Mouse (Mus musculus) left cerebral cortex, adult 2 months (tissue): Measurements from ENCODE around the gene Smarcd3. TPM values are rescaled to one million over a fixed set of nuclear protein-coding genes. Genes with fewer than 3 reads are reported as not detected.

Experiments
- DNase-seq, 2 experiments: peaks; one replicate each; pipeline ENCODE4 v3.0.0; 2021 to 2022; ENCODE audit warnings: low spot score in 2 of 2, mixed read lengths in 1 of 2; ENCODE audit errors: extremely low spot score in 1 of 2
- H3K27ac ChIP-seq: fragments of 200-600 bp; 2 replicates; pipeline ENCODE4 v1.8.1; 2022
- H3K4me3 ChIP-seq: fragments of 200-600 bp; 2 replicates; pipeline ENCODE4 v1.8.1; 2022
- CTCF ChIP-seq: fragments of 200-600 bp; IDR thresholded peaks from 2 replicates; pipeline ENCODE4 v1.8.1; 2022; ENCODE audit warnings: antibody characterized with exemption, mild to moderate bottlenecking, moderate library complexity
- intact Hi-C: fragments of 180-260 bp; cut with DNase I; formaldehyde crosslinking; loops from one replicate; pipeline ENCODE4 v1.15.1; 2025
- long read RNA-seq, 2 experiments: library from polyadenylated mRNA; stranded (forward); transcript quantifications; one replicate each; pipeline ENCODE4 v2.0.0; 2021; ENCODE audit warnings: borderline mapping rate in 2 of 2
- total RNA-seq, 2 experiments: library from RNA; stranded (reverse); gene quantifications; 2 replicates each; pipeline ENCODE4 v1.2.3; 2021

Smarcd3 gene
- 10 to 100 TPM; 90.4 to 97.4 TPM for total RNA-seq
- long read RNA-seq, experiment 1, transcript Smarcd3-201 (13 exons, 1,735 nt): minor isoform, 6 of 117 reads
- long read RNA-seq, experiment 1, transcript Smarcd3-208 (14 exons, 1,712 nt): major isoform, 77 of 117 reads
- long read RNA-seq, experiment 1, partial matches to known transcripts: 17 of 117 reads
- long read RNA-seq, experiment 1, other reads (novel, unspliced or antisense): 17 of 117 reads
- long read RNA-seq, experiment 2, transcript Smarcd3-208 (14 exons, 1,712 nt): major isoform, 40 of 72 reads
- long read RNA-seq, experiment 2, partial matches to known transcripts: 17 of 72 reads
- long read RNA-seq, experiment 2, other reads (novel, unspliced or antisense): 11 of 72 reads

- Histone ChIP-seq H3K27ac (peak within 1 kb of the TSS; percentile 76), H3K4me3 (peak within 1 kb of the TSS; percentile 69)
- TF ChIP-seq CTCF: no peak
- peak; percentile 79 to 81 for DNase-seq
- intact Hi-C loops: no loop called here
Measured at GRCm38 (mm10) chr5:24623986-24624821, at the start of gene Smarcd3. Gene Smarcd3, minus strand, starts transcription at chr5:24624411.

GRCm38 (mm10) chr5:24661457-24661856 is 37.2 kb upstream of the Smarcd3 start:
- TF ChIP-seq CTCF: no peak
- intact Hi-C loops: no loop called here

GRCm38 (mm10) chr5:24659708-24660423 is 35.7 kb upstream of the Smarcd3 start:
- no peak overlapping the region for H3K27ac ChIP-seq
- intact Hi-C loops: loop anchor here (10.0 kb wide), 1 partner anchor 175 kb away; no protein-coding TSS in a partner anchor
- H3K4me3 ChIP-seq: no peak overlapping the region
- TF ChIP-seq CTCF: no peak
- no peak for DNase-seq

More at GRCm38 (mm10) chr5:24661457-24661856, 37.2 kb upstream of the Smarcd3 start:
- H3K27ac ChIP-seq: no peak overlapping the region
- no peak overlapping the region for H3K4me3 ChIP-seq
- no peak for DNase-seq

DNA sequence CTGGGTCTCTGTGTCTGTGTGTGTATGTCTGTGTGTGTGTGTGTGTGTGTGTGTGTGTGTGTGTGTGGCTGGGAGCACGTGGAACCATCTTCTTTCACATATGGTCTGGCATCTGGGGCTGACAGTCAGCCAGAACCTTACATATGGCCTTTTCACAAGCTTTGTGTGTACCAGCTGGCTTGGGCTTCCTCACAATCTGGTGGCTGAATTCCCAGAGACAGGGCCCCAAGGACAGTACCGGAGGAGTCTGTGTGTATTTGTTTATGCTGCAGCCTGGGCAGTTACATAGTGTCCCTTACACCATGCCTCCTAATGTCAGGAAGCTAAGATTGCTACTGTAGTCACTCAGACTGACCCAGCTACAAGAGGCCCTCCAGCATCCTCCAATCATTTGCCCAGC is 32.9 kb upstream of the Smarcd3 start:
- Histone ChIP-seq H3K4me3 (no peak overlapping the region), H3K27ac (no peak overlapping the region)
- no peak for DNase-seq
- TF ChIP-seq CTCF: no peak
- intact Hi-C loops: loop anchor here (10.0 kb wide), 1 partner anchor 172 kb away; no protein-coding TSS in a partner anchor

DNA sequence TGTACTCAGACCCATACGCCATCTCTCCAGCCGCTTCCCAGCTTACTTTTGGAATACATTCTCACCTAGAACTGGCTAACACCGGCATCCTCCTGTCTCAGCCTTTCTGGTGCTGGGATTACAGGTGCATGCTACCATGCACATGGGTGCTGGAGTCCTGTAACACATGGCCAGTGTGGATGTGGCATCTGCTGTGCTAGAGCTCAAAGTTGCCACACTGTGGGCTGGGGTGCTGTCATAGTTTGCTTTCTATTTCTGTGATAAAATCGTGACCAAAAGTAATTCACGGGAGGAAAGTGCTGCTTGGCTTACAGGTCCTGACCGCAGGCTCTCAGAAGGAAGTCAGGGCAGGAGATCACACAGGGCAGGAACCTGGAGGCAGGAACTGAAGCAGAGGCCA is 30.3 kb upstream of the Smarcd3 start:
- intact Hi-C loops: loop anchor here (5.0 to 10.0 kb wide), 2 partner anchors 122 to 170 kb away; no protein-coding TSS in a partner anchor
- no peak overlapping the region for H3K4me3 ChIP-seq
- no peak overlapping the region for H3K27ac ChIP-seq
- TF ChIP-seq CTCF: no peak
- DNase-seq: no peak

DNA sequence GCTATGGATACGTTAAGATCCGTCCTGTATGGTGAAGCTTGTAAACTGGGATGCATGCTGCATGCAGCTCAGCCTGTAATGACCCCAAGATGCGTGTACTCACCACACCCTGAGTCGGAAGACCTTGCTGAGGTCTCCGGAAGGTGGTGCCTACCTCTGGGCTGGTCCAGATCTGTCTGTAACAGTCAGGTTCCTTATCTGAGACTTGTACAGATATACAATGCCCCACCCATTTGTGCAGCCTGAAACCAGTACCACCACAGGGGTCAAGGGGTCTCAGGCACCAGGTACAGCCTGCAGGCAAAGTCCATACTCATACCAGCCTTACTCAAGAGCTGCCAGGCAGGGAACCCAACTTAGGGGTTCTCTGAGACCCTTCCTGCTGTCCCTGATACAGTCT is 28.6 kb upstream of the Smarcd3 start:
- intact Hi-C loops: loop anchor here (2.0 to 10.0 kb wide), 4 partner anchors 48 to 168 kb away; no protein-coding TSS in a partner anchor
- no peak for DNase-seq
- H3K27ac ChIP-seq: no peak overlapping the region

DNA sequence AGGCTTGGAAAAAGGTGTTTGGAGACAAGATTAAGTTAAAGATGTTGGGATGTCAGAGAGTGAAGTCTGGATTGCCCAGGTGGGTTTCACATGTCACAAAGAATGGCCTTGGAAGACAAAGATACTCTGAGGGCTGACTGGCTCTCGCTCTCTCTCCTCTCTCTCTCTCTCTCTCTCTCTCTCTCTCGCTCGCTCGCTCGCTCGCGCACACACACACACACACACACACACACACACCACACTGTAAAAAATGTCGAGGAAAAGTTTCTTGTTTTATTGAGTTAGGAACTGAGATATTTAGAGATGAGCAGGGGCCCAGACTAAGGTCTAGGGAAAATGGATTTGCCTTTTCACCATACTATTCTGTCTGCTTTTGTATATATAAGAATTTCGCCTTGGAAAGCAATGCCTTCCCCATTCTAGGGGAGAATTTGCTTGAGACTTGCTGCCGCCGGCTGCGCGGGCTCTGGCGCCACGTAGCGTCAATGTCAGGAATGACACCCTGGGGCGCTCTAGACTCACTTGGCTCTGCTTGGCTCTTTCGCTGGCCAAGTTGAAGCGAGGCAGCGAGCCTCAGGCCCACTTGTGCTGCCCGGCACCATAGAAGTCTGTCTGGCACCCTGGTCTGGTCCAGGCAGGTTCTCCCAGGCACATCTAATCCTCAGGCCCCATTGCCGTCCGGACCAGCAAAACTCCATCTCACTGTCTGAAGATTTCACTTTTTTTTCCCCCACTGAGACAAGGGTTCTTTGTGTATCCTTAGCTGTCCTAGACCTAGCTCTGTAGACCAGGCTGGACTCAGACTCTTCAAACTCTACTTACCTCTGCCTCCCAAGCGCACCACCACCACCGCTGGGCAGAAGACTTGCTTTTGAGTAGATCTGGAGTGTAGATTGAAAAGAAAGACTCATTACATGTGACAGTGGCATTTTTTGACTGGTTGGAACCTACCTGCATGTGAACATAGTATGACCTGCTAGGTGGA is 27.8 kb upstream of the Smarcd3 start:
- no peak overlapping the region for H3K27ac ChIP-seq
- no peak overlapping the region for H3K4me3 ChIP-seq
- intact Hi-C loops: loop anchor here (2.0 to 10.0 kb wide), 5 partner anchors 47 to 167 kb away; no protein-coding TSS in a partner anchor
- peak; percentile 100 for TF ChIP-seq CTCF
- DNase-seq: peak; percentile 88 to 94

More for the DNA sequence above, 28.6 kb upstream of the Smarcd3 start:
- TF ChIP-seq CTCF: no peak
- no peak overlapping the region for H3K4me3 ChIP-seq

GRCm38 (mm10) chr5:24651356-24651755 is 27.1 kb upstream of the Smarcd3 start:
- intact Hi-C loops: loop anchor here (2.0 to 10.0 kb wide), 3 partner anchors 53 to 167 kb away; no protein-coding TSS in a partner anchor

GRCm38 (mm10) chr5:24649701-24650100 is 25.5 kb upstream of the Smarcd3 start:
- no peak for TF ChIP-seq CTCF
- no peak overlapping the region for H3K4me3 ChIP-seq
- intact Hi-C loops: loop anchor here (2.0 to 10.0 kb wide), 3 partner anchors 51 to 165 kb away; no protein-coding TSS in a partner anchor
- DNase-seq: no peak
- H3K27ac ChIP-seq: no peak overlapping the region

More at GRCm38 (mm10) chr5:24651356-24651755, 27.1 kb upstream of the Smarcd3 start:
- no peak for DNase-seq
- Histone ChIP-seq H3K4me3 (no peak overlapping the region), H3K27ac (no peak overlapping the region)
- no peak for TF ChIP-seq CTCF

DNA sequence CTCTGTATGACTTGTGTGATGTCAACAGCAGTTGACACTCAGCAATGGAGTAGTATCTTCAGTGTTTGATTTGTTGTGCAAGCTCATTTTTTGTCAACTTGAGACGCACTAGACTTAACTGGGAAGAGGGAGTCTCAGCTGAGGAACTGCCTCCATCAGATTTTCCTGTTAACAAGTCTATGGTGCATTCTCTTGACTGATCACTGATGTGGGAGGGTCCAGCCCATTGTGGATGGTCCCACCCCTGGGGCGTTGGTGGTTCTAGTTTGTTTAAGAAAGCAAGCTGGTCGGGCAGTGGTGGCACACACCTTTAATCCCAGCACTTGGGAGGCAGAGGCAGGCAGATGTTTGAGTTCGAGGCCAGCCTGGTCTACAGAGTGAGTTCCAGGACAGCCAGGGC is 25.0 kb upstream of the Smarcd3 start:
- Histone ChIP-seq H3K4me3 (no peak overlapping the region), H3K27ac (no peak overlapping the region)
- TF ChIP-seq CTCF: no peak
- intact Hi-C loops: no loop called here
- no peak for DNase-seq
